Mouse (Mus musculus) bone marrow, adult 2 months (tissue): ENCODE measurements at regions not wholly inside any gene's neighbourhood (a gene's known extent, or its start where the extent isn't known, plus 50 kb on each side); places are given as distances from the start of the nearest gene placed in this dataset.

Experiments
- H3K27ac ChIP-seq: fragments of 200-500 bp; 2 replicates; pipeline ENCODE4 v1.5.1; 2012; ENCODE audit warnings: low read depth, mild to moderate bottlenecking, control low read depth, inconsistent platforms, low read length; ENCODE audit not compliant: control insufficient read depth, poor library complexity, insufficient read depth
- H3K4me1 ChIP-seq: fragments of 200-500 bp; 2 replicates; pipeline ENCODE4 v1.6.1; 2011; ENCODE audit warnings: low read length; ENCODE audit not compliant: control insufficient read depth, insufficient read depth
- H3K4me3 ChIP-seq: fragments of 200-500 bp; replicated peaks from 2 replicates; pipeline ENCODE3; 2011; ENCODE audit warnings: mild to moderate bottlenecking, low read depth, low read length, control low read depth; ENCODE audit not compliant: control insufficient read depth
- CTCF ChIP-seq: fragments of 200-500 bp; IDR thresholded peaks from 2 replicates; pipeline ENCODE4 v1.5.1; 2011; ENCODE audit warnings: low read length, control low read depth; ENCODE audit not compliant: control insufficient read depth, insufficient read depth
- POLR2A ChIP-seq: fragments of 200-500 bp; IDR thresholded peaks from 2 replicates; pipeline ENCODE4 v1.6.1; 2011; ENCODE audit warnings: low read depth, mild to moderate bottlenecking, control low read depth, low read length, borderline replicate concordance; ENCODE audit not compliant: control insufficient read depth
- WGBS: fragments of 180-500 bp; shearing (Covaris S2); methylation state at CpG from one replicate; pipeline ENCODE4 v1.1.7; 2018; 5-methylcytosine and 5-hydroxymethylcytosine counted together

- Histone ChIP-seq H3K4me1 (no peaks in the 10 kb centered on the region), H3K4me3 (no peak overlapping the region), H3K27ac (no peak overlapping the region)
- 67% methylated on average over 6 of the region's 6 CpGs for WGBS
- TF ChIP-seq POLR2A, result no peak
- no peak for TF ChIP-seq CTCF
Observed at GRCm38 (mm10) chr8:26300246-26300645, 180.9 kb downstream of the Gm45692 start.

GRCm38 (mm10) chr8:26301961-26302360, 182.6 kb downstream of the Gm45692 start:
- TF ChIP-seq CTCF (no peak), POLR2A (no peak)
- Histone ChIP-seq H3K4me1 (no peaks in the 10 kb centered on the region), H3K4me3 (no peak overlapping the region), H3K27ac (no peak overlapping the region)
- WGBS, result 78% methylated on average over 4 of the region's 4 CpGs

- H3K27ac ChIP-seq, result no peak overlapping the region
- WGBS, result 81% methylated on average over 6 of the region's 6 CpGs
- no peak for TF ChIP-seq CTCF
- no peak for TF ChIP-seq POLR2A
Observed at GRCm38 (mm10) chr8:26304566-26304965, 185.2 kb downstream of the Gm45692 start.

GRCm38 (mm10) chr8:26305061-26305879, 185.9 kb downstream of the Gm45692 start:
- H3K4me1 ChIP-seq, result no peaks in the 10 kb centered on the region
- H3K27ac ChIP-seq, result no peak overlapping the region
- TF ChIP-seq CTCF (no peak), POLR2A (no peak)
- H3K4me3 ChIP-seq, result no peak overlapping the region
- WGBS, result 81% methylated on average over 18 of the region's 18 CpGs

More at GRCm38 (mm10) chr8:26304566-26304965, 185.2 kb downstream of the Gm45692 start:
- no peak overlapping the region for H3K4me3 ChIP-seq
- H3K4me1 ChIP-seq, result no peaks in the 10 kb centered on the region

GRCm38 (mm10) chr8:26308121-26308641, 188.8 kb downstream of the Gm45692 start:
- no peak overlapping the region for H3K27ac ChIP-seq
- TF ChIP-seq CTCF (no peak), POLR2A (no peak)
- WGBS, result 73% methylated on average over 15 of the region's 15 CpGs
- H3K4me1 ChIP-seq, result no peaks in the 10 kb centered on the region
- no peak overlapping the region for H3K4me3 ChIP-seq

DNA sequence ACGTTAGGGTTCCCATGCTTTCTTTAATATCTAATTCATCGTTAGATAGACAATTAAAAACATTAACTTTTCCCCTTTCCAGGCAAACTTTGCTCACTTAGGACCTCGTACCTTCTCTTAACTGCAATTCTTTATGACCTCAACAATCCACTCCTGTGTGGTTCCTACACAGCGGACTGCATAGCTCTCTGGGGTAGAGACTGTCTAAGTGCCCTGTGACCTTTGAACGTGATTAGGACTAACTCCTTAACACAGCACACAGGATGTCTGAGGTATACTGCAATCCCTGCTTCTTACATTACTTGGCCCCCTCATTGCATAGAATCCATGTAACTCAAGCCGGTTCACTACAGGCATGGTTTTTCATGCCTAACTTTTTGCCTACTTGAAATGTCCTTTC, 190.4 kb downstream of the Gm45692 start:
- H3K27ac ChIP-seq, result no peak overlapping the region
- H3K4me1 ChIP-seq, result no peaks in the 10 kb centered on the region
- TF ChIP-seq CTCF, result no peak
- TF ChIP-seq POLR2A, result no peak
- no peak overlapping the region for H3K4me3 ChIP-seq
- 81% methylated on average over 6 of the region's 6 CpGs for WGBS

GRCm38 (mm10) chr8:26323606-26324350, 204.4 kb downstream of the Gm45692 start:
- Histone ChIP-seq H3K4me3 (no peak overlapping the region), H3K27ac (no peak overlapping the region), H3K4me1 (no peaks in the 10 kb centered on the region)
- TF ChIP-seq CTCF (no peak), POLR2A (no peak)
- 86% methylated on average over 12 of the region's 12 CpGs for WGBS

DNA sequence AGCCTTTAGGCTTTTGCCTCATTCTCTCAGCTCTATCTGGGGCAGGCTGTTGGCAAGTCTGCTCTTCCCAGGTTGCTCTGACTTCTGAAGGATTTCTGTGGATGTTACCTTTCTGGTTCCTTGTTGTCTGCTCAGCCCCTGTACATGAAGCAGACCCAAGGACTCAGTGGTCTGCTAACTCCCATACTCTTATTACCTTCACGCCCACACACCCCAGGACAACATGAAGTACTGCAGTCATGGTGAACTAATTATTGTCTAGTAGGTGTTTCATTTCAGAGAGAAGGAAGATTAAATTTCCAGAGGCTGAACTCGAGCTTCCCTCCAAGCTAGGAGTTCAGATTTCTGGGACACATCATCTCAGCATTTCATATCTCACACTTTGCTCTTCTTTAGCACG, 205.3 kb downstream of the Gm45692 start:
- TF ChIP-seq POLR2A (no peak), CTCF (no peak)
- 73% methylated on average over 3 of the region's 3 CpGs for WGBS
- Histone ChIP-seq H3K4me1 (no peaks in the 10 kb centered on the region), H3K4me3 (no peak overlapping the region), H3K27ac (no peak overlapping the region)
